Mouse (Mus musculus) frontal cortex, adult (tissue): ENCODE data around the gene Kif21a.

ENCODE experiments used
- ATAC-seq: cut with Nextera tagmentation; 2 replicates; pipeline ENCODE4 v1.9.2; 2017; ENCODE audit warnings: mild to moderate bottlenecking, moderate library complexity, mixed read lengths; ENCODE audit not compliant: low TSS enrichment

Gene Kif21a

GRCm38 (mm10) chr15:91049496-91050441 lies at the start of gene Kif21a:
TSS of gene Kif21a (minus strand) at chr15:91049948.
- ATAC-seq: peak; percentile 82

GRCm38 (mm10) chr15:91096606-91097005 lies 46.9 kb upstream of the Kif21a start:
- ATAC-seq: no peak

- ATAC-seq: no peak
These were observed 39.7 kb upstream of the Kif21a start for GRCm38 (mm10) chr15:91089427-91089826.

GRCm38 (mm10) chr15:91088071-91088470 lies 38.3 kb upstream of the Kif21a start:
- no peak for ATAC-seq

GRCm38 (mm10) chr15:91077457-91078410 lies 28.0 kb upstream of the Kif21a start:
- no peak for ATAC-seq

GRCm38 (mm10) chr15:91072440-91072839 lies 22.7 kb upstream of the Kif21a start:
- ATAC-seq: no peak

GRCm38 (mm10) chr15:91064310-91064826 lies 14.6 kb upstream of the Kif21a start:
- no peak for ATAC-seq

- ATAC-seq: peak; percentile 55; the same call in 1 of the 2 replicates
These were observed 14.1 kb upstream of the Kif21a start for GRCm38 (mm10) chr15:91063845-91064244.

GRCm38 (mm10) chr15:91056866-91057342 lies 7.2 kb upstream of the Kif21a start:
- ATAC-seq: no peak

GRCm38 (mm10) chr15:91056176-91056865 lies 6.6 kb upstream of the Kif21a start:
- ATAC-seq: peak; percentile 34; the same call in 1 of the 2 replicates

- peak; percentile 40 for ATAC-seq
These were observed 725 bp downstream of the Kif21a start for GRCm38 (mm10) chr15:91048951-91049495.

GRCm38 (mm10) chr15:91047627-91048026 lies 2.1 kb downstream of the Kif21a start:
- no peak for ATAC-seq

GRCm38 (mm10) chr15:91046506-91046905 lies 3.2 kb downstream of the Kif21a start:
- no peak for ATAC-seq

- no peak for ATAC-seq
These were observed 6.5 kb downstream of the Kif21a start for GRCm38 (mm10) chr15:91043263-91043662.

GRCm38 (mm10) chr15:91038860-91039259 lies 10.9 kb downstream of the Kif21a start:
- peak; percentile 50; the same call in 1 of the 2 replicates for ATAC-seq

- ATAC-seq: no peak
These were observed 15.7 kb downstream of the Kif21a start for GRCm38 (mm10) chr15:91034090-91034489.

- ATAC-seq: no peak
These were observed 16.2 kb downstream of the Kif21a start for GRCm38 (mm10) chr15:91033529-91033928.

- no peak; the same call in 1 of the 2 replicates for ATAC-seq
These were observed 20.8 kb downstream of the Kif21a start for GRCm38 (mm10) chr15:91028962-91029361.

GRCm38 (mm10) chr15:91028494-91028893 lies 21.3 kb downstream of the Kif21a start:
- peak; percentile 69; the same call in 1 of the 2 replicates for ATAC-seq

- ATAC-seq: no peak
These were observed 27.5 kb downstream of the Kif21a start for GRCm38 (mm10) chr15:91022276-91022675.

GRCm38 (mm10) chr15:91018861-91019187 lies 30.9 kb downstream of the Kif21a start:
- ATAC-seq: no peak
